Mouse (Mus musculus) heart, embryonic 16.5 days (tissue): Measurements from ENCODE around the gene Fam208b. TPM values are rescaled to one million over a fixed set of nuclear protein-coding genes. Genes with fewer than 3 reads are reported as not detected.

Experiments
- polyA plus RNA-seq: library from polyadenylated mRNA; unstranded; fragments of >200 nt; fragmentation: Nextera tagmentation; extraction: Ambion mirVana; gene quantifications from 2 replicates; pipeline ENCODE4 v1.2.1, GENCODE M21; 2015

Fam208b gene
- polyA plus RNA-seq, 1 experiment from 2014 or later: 6.7 TPM

Other genes starting within 250 kb of the Fam208b start
- 325 and 342 TPM in 2 replicates for gene Gdi2, start 73.0 kb downstream of the Fam208b start, polyA plus RNA-seq
- 4.8 and 5.7 TPM in 2 replicates for gene Asb13, start 22.9 kb upstream of the Fam208b start, polyA plus RNA-seq
- 0.14 and 0.22 TPM in 2 replicates for gene Calml3, start 193.2 kb upstream of the Fam208b start, polyA plus RNA-seq
- gene Calm4, start 226.6 kb upstream of the Fam208b start, polyA plus RNA-seq: 0.16 TPM in 1 of 2 replicates, not detected in the other
- not detected in 2 replicates for gene Calm5, start 243.1 kb upstream of the Fam208b start, polyA plus RNA-seq